In genomic region chr3:110356822-110357594, GRCm38 (mm10) we compare ENCODE assay signal across 28 mouse cellular contexts.
"Had no signal": no experiment of that assay in that cellular context is flagged by ENCODE, and none has a peak within 500 bp of the region (broad histone marks: within the 10 kb centered on the region; RNA-seq: fewer than 3 reads in every experiment).

No protein-coding gene starts in this region.

- H3K27ac ChIP-seq: gastrocnemius, adult 2 months; heart, embryonic 10.5 days; hindbrain, embryonic 10.5 days; hindbrain, embryonic 13.5 days; hindbrain, embryonic 15.5 days; hindbrain, postnatal 0 days; kidney, embryonic 15.5 days; kidney, postnatal 0 days; limb, embryonic 10.5 days; limb, embryonic 12.5 days; liver, embryonic 13.5 days; liver, embryonic 15.5 days had no signal

- H3K4me3 ChIP-seq: gastrocnemius, adult 2 months; heart, embryonic 10.5 days; heart, embryonic 12.5 days; hindbrain, embryonic 10.5 days; hindbrain, embryonic 13.5 days; hindbrain, embryonic 15.5 days; kidney, embryonic 15.5 days; limb, embryonic 10.5 days; limb, embryonic 12.5 days; liver, embryonic 13.5 days; liver, embryonic 15.5 days had no signal

- ATAC-seq: hindbrain, postnatal 0 days; intestine, embryonic 16.5 days had no signal

- H3K36me3 ChIP-seq: heart, embryonic 10.5 days; heart, embryonic 12.5 days; hindbrain, embryonic 10.5 days; hindbrain, embryonic 13.5 days; hindbrain, embryonic 15.5 days; kidney, embryonic 15.5 days; limb, embryonic 10.5 days; limb, embryonic 12.5 days; liver, embryonic 13.5 days; liver, embryonic 15.5 days had no signal

- H3K9me3 ChIP-seq: heart, embryonic 10.5 days; heart, embryonic 12.5 days; hindbrain, embryonic 10.5 days; hindbrain, embryonic 13.5 days; hindbrain, embryonic 15.5 days; kidney, embryonic 15.5 days; limb, embryonic 10.5 days; limb, embryonic 12.5 days; liver, embryonic 13.5 days; liver, embryonic 15.5 days had no signal

- H3K4me2 ChIP-seq: heart, embryonic 12.5 days; hindbrain, embryonic 13.5 days; hindbrain, embryonic 15.5 days; kidney, embryonic 15.5 days; limb, embryonic 12.5 days; liver, embryonic 11.5 days; liver, embryonic 13.5 days; liver, embryonic 15.5 days had no signal

- DNase-seq: gastrocnemius, adult 2 months; gastrocnemius, postnatal 10 days; gastrocnemius, postnatal 25 days; heart, adult 18-20 months; heart, postnatal 10 days; heart, postnatal 4 days; kidney, adult 11 months; kidney, adult 2 months; kidney, adult 9 months; kidney, postnatal 14 days; kidney, postnatal 36 days; layer of hippocampus, adult 9-11 months; layer of hippocampus, postnatal 36 days; liver; liver, embryonic 13.5 days had no signal

- H3K27me3 ChIP-seq: heart, embryonic 12.5 days; hindbrain, embryonic 13.5 days; hindbrain, embryonic 15.5 days; kidney, embryonic 15.5 days; limb, embryonic 12.5 days; liver, embryonic 13.5 days; liver, embryonic 15.5 days had no signal

- H3K4me1 ChIP-seq: heart, embryonic 10.5 days; heart, embryonic 12.5 days; hindbrain, embryonic 10.5 days; hindbrain, embryonic 13.5 days; hindbrain, embryonic 15.5 days; kidney, embryonic 15.5 days; limb, embryonic 10.5 days; limb, embryonic 12.5 days; liver, embryonic 13.5 days; liver, embryonic 15.5 days had no signal

- H3K9ac ChIP-seq: heart, embryonic 12.5 days; hindbrain, embryonic 13.5 days; hindbrain, embryonic 15.5 days; kidney, embryonic 15.5 days; limb, embryonic 12.5 days; liver, embryonic 13.5 days; liver, embryonic 15.5 days had no signal
